Mouse (Mus musculus) heart, embryonic 14.5 days (tissue): ENCODE measurements at regions not wholly inside any gene's neighbourhood (a gene's known extent, or its start where the extent isn't known, plus 50 kb on each side); places are given as distances from the start of the nearest gene placed in this dataset.

Source experiments
- ATAC-seq: fragments of 200-750 bp; cut with Nextera tagmentation; 2 replicates; pipeline ENCODE4 v1.8.0; 2017; ENCODE audit warnings: low read depth, moderate TSS enrichment; ENCODE audit not compliant: insufficient number of reproducible peaks, insufficient read depth, low FRiP score
- H3K27ac ChIP-seq, 2 experiments: fragments of 200-500 bp in 1 of 2; fragments of 300-500 bp in 1 of 2; sonication (generic) in 1 of 2; replicated peaks in 1 of 2; 2 replicates each; pipeline ENCODE4 v1.5.1; 2012 to 2014; ENCODE audit warnings: low read depth in 2 of 2, low read length in 2 of 2, control low read depth in 1 of 2, mild to moderate bottlenecking in 1 of 2, mixed read lengths in 1 of 2; ENCODE audit not compliant: control insufficient read depth in 1 of 2, insufficient read depth in 1 of 2
- H3K27me3 ChIP-seq: fragments of 300-500 bp; sonication (generic); 2 replicates; pipeline ENCODE4 v1.6.1; 2014; ENCODE audit warnings: mild to moderate bottlenecking, low read length, control low read depth; ENCODE audit not compliant: control insufficient read depth, insufficient read depth
- H3K36me3 ChIP-seq: fragments of 300-500 bp; sonication (generic); 2 replicates; pipeline ENCODE4 v1.6.1; 2014; ENCODE audit warnings: mild to moderate bottlenecking, control low read depth, low read length, mixed read lengths; ENCODE audit not compliant: control insufficient read depth, insufficient read depth
- H3K4me1 ChIP-seq, 2 experiments: fragments of 200-500 bp in 1 of 2; fragments of 300-500 bp in 1 of 2; sonication (generic) in 1 of 2; 2 replicates each; pipeline ENCODE4 v1.6.1; 2012 to 2014; ENCODE audit warnings: low read length in 2 of 2, control low read depth in 1 of 2, mixed read lengths in 1 of 2; ENCODE audit not compliant: control insufficient read depth in 2 of 2, insufficient read depth in 2 of 2
- H3K4me2 ChIP-seq: fragments of 300-500 bp; sonication (generic); 2 replicates; pipeline ENCODE4 v1.6.1; 2014; ENCODE audit warnings: mild to moderate bottlenecking, low read length
- H3K4me3 ChIP-seq, 2 experiments: fragments of 200-500 bp in 1 of 2; fragments of 300-500 bp in 1 of 2; sonication (generic) in 1 of 2; 2 replicates each; pipeline ENCODE4 v1.5.1; 2012 to 2014; ENCODE audit warnings: low read length in 2 of 2, mild to moderate bottlenecking in 2 of 2, control low read depth in 1 of 2, low read depth in 1 of 2, moderate library complexity in 1 of 2; ENCODE audit not compliant: control insufficient read depth in 1 of 2, insufficient read depth in 1 of 2
- H3K9ac ChIP-seq: fragments of 300-500 bp; sonication (generic); 2 replicates; pipeline ENCODE4 v1.6.1; 2014; ENCODE audit warnings: mild to moderate bottlenecking, low read length
- H3K9me3 ChIP-seq: fragments of 300-500 bp; sonication (generic); 2 replicates; pipeline ENCODE4 v1.6.1; 2016; ENCODE audit warnings: low read length, control low read depth; ENCODE audit not compliant: control insufficient read depth
- WGBS: fragments of 180-500 bp; shearing (Covaris S2); extraction: QIAGEN DNeasy Blood & Tissue Kit; methylation state at CpG from one replicate; pipeline ENCODE4 v1.1.7; 2014; 5-methylcytosine and 5-hydroxymethylcytosine counted together

DNA sequence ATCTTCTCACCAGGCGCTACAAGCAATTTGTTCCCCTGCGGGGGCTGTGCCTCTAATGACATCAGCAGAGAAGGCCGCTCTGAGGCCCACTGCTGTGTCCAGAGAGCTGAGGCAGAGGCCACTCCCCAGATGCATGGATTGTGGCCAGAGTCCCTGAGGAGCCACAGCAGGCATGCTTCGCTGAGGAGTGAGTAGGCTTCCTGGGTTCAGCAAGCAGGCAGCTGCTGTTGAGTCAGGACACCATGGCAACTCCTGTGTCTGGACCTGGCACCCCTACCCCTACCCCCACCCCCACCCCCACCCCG is 245.4 kb upstream of the Rtl1 start:
- H3K9ac ChIP-seq: no peak overlapping the region
- ATAC-seq: no peak
- H3K36me3 ChIP-seq: no peaks in the 10 kb centered on the region
- peaks cover 27 to 38% of the 10 kb centered on the region in 2 experiments for H3K4me1 ChIP-seq
- no peaks in the 10 kb centered on the region for H3K27me3 ChIP-seq
- no peak overlapping the region for H3K4me2 ChIP-seq
- H3K9me3 ChIP-seq: no peaks in the 10 kb centered on the region
- WGBS: 46% methylated on average over 5 of the region's 5 CpGs
- H3K4me3 ChIP-seq: no peak overlapping the region
- H3K27ac ChIP-seq: no peak overlapping the region

DNA sequence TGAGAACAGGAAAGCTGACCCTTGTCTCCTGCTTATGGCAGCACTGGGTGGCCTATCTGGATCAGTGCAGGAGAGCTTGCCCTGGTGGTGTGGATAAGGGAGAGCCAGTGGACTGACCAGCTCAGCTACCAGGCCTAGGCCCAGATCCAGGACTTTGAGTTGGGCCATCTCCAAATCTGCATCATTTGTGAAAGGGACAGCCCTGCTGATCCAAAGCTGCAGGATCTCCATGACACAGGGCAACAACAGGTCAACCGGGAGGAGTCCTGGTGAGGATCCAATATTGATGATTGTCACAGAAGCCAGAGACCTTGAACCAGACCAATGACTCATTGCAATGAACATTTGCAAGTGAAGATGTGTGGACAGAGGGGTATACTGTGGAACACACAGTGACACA is 256.2 kb upstream of the Rtl1 start:
- H3K36me3 ChIP-seq: no peaks in the 10 kb centered on the region
- H3K9me3 ChIP-seq: peaks cover 8% of the 10 kb centered on the region; the same call in 1 of the 2 replicates
- 92% methylated on average over 1 of the region's 1 CpGs for WGBS
- no peak overlapping the region for H3K27ac ChIP-seq
- no peak for ATAC-seq
- H3K9ac ChIP-seq: no peak overlapping the region
- no peak overlapping the region for H3K4me3 ChIP-seq
- H3K27me3 ChIP-seq: no peaks in the 10 kb centered on the region
- no peaks in the 10 kb centered on the region for H3K4me1 ChIP-seq
- no peak overlapping the region for H3K4me2 ChIP-seq

DNA sequence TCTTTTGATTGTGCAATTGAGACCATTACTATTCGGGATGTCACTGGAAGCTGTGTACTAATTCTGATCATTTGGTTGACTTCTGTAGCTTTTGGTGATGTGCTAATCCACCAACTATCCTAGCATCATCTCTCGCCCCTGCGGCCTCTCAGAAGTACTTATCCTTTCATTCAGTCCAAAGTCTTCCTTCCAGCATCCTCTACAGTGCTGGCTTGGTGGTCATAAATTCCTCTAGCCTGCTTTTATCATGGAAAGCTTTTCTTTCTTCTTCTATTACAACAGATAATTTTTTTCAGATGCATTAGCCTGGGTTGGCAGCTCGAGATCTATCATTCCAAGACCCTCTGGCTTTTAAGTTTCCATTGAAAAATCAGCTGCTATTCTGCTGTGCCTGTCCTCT is 257.6 kb upstream of the Rtl1 start:
- H3K36me3 ChIP-seq: no peaks in the 10 kb centered on the region
- H3K27me3 ChIP-seq: no peaks in the 10 kb centered on the region
- no peak for ATAC-seq
- peaks cover 6% of the 10 kb centered on the region; the same call in 1 of the 2 replicates for H3K9me3 ChIP-seq
- no peak overlapping the region for H3K27ac ChIP-seq
- WGBS: 71% methylated on average over 4 of the region's 4 CpGs
- H3K4me3 ChIP-seq: no peak overlapping the region
- no peak overlapping the region for H3K4me2 ChIP-seq
- no peak overlapping the region for H3K9ac ChIP-seq
- no peaks in the 10 kb centered on the region for H3K4me1 ChIP-seq

DNA sequence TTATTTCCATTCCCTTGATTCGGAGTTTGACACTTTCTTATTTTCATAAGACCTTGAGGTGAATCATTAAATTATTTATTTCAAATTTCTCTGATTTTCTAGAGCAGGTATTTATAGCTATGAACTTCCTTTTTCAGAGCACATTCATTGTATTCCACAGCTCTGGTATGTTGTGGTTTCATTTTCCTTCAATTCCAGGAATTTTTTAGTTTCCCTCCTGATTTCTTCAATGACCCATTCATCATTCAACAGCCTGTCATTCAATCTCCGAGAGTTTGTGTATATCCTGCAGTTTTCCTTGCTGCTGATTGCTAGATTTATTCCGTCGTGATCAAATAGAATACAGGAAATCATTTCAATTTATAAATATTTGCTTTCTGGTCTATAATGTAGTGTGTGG is 264.7 kb upstream of the Rtl1 start:
- no peak overlapping the region for H3K27ac ChIP-seq
- H3K9ac ChIP-seq: no peak overlapping the region
- no peak overlapping the region for H3K4me2 ChIP-seq
- H3K27me3 ChIP-seq: no peaks in the 10 kb centered on the region
- H3K9me3 ChIP-seq: no peaks in the 10 kb centered on the region
- 69% methylated on average over 4 of the region's 4 CpGs for WGBS
- no peak for ATAC-seq
- H3K4me3 ChIP-seq: no peak overlapping the region
- no peaks in the 10 kb centered on the region for H3K4me1 ChIP-seq
- H3K36me3 ChIP-seq: no peaks in the 10 kb centered on the region

DNA sequence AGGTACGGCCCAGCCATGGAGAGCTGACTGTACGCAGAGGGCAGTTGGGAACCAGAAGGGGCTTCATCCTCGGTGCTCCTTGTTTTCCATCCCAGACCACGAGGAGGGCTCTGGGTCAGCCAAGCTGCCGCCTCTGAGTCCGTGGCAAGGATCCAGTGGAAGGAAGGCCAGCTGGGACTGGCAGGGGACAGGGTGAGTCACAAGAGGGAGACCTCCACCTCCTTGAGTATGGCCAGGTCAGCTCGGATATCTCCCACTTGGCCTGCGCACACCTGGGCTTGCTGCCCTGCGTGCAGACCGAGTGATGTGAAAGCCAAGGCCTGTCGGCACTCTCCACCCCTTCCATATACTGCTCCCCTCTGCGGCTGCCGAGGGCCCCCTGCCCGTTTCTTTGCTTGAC is 270.9 kb upstream of the Rtl1 start:
- Histone ChIP-seq H3K9me3 (no peaks in the 10 kb centered on the region), H3K4me2 (no peak overlapping the region), H3K9ac (no peak overlapping the region), H3K36me3 (no peaks in the 10 kb centered on the region), H3K4me1 (no peaks in the 10 kb centered on the region), H3K27ac (no peak overlapping the region), H3K4me3 (no peak overlapping the region), H3K27me3 (no peaks in the 10 kb centered on the region)
- WGBS: 84% methylated on average over 14 of the region's 14 CpGs
- no peak for ATAC-seq

DNA sequence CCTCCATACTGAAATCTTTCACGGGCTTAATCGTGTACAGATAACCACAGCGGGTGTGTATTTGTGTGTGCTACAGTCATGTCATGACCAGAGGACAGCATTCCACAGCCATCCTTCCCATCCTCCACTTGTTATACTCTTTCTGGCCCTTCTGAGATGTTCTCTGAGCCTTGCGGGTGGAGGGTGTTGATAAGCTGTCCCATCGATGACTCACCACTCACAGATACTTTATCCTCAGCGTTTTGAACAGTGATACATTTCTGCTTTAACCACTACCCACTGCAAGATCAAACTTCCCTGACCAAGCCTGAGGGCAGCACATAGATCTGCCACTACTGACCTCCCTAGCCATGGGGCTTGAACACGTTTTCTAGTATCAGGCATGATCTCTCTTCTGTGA is 274.3 kb upstream of the Rtl1 start:
- no peaks in the 10 kb centered on the region for H3K36me3 ChIP-seq
- H3K4me1 ChIP-seq: no peaks in the 10 kb centered on the region
- no peak for ATAC-seq
- H3K27ac ChIP-seq: no peak overlapping the region
- H3K4me2 ChIP-seq: no peak overlapping the region
- no peaks in the 10 kb centered on the region for H3K27me3 ChIP-seq
- no peak overlapping the region for H3K9ac ChIP-seq
- no peaks in the 10 kb centered on the region for H3K9me3 ChIP-seq
- WGBS: 24% methylated on average over 7 of the region's 7 CpGs
- H3K4me3 ChIP-seq: no peak overlapping the region

DNA sequence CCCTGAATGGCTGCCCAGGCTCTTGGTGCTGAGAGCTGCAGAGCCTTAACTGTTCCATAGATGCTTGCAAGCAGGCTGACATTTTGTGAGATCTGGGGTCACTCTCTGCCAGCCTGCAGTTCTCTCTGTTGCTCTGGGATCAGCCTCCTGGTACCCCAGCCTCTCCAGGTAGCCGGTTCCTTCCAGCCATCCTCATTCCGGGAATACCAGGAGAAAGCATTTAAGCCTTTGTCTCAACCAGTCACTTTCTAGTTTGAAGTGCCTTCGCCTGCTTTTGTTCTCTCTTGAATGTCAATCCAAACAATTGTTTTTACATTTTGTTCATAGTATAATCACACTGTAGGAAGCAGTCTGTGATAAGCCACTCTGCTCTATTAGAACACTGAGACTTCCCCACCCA is 281.0 kb upstream of the Rtl1 start:
- H3K27ac ChIP-seq: no peak overlapping the region

DNA sequence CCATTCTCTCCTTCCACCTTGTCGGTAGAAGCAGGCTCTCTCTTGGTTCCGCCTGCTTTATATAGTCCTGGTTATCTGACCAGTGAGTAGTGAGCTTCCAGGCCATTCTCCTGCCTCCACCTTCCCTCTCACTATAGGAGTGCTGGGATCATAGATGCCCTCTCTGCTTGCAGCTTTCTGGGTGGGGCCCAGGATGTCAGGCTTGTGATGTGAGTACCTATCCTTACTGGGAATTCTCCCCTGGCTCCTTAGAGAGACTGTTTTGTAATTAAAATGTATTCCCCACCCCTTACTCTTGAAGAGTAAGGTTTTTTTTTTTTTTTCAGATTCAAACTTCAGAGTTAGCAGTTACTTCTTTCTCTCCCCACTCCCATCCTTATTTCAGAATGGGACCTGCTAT is 291.1 kb upstream of the Rtl1 start:
- Histone ChIP-seq H3K36me3 (no peaks in the 10 kb centered on the region), H3K27ac (no peak overlapping the region), H3K4me2 (no peak overlapping the region), H3K9me3 (no peaks in the 10 kb centered on the region), H3K9ac (no peak overlapping the region), H3K27me3 (no peaks in the 10 kb centered on the region), H3K4me1 (no peaks in the 10 kb centered on the region), H3K4me3 (no peak overlapping the region)
- ATAC-seq: no peak
- 67% methylated on average over 2 of the region's 2 CpGs for WGBS

More for the DNA sequence above, 281.0 kb upstream of the Rtl1 start:
- Histone ChIP-seq H3K9ac (no peak overlapping the region), H3K27me3 (no peaks in the 10 kb centered on the region), H3K4me2 (no peak overlapping the region), H3K36me3 (no peaks in the 10 kb centered on the region), H3K9me3 (no peaks in the 10 kb centered on the region), H3K4me1 (peaks cover 4 to 6% of the 10 kb centered on the region in 2 experiments), H3K4me3 (no peak overlapping the region)
- ATAC-seq: no peak
- WGBS: 51% methylated on average over 3 of the region's 3 CpGs
